Mouse (Mus musculus): ENCODE measurements around the gene Rag2.

Gene Rag2

DNA sequence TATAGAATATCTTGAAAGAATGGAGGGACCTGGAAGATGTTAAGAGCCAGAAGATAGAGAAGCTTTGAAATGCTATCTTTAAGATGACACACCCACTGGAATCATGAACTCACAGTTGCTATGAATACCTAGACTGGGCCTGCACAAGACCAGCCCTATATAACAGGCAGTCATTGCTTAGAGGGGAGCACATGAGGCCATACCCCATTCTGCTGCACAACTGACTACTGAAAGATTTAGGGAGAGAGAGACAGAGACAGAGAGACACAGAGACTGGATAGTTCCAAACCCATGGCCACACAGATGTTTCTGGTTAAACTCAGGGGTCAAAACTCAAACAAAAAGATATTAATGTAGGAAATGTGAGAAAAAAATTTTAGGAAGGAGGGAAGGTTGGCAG, 2.7 kb downstream of the Rag2 start:
- DNase-seq = no peak

DNA sequence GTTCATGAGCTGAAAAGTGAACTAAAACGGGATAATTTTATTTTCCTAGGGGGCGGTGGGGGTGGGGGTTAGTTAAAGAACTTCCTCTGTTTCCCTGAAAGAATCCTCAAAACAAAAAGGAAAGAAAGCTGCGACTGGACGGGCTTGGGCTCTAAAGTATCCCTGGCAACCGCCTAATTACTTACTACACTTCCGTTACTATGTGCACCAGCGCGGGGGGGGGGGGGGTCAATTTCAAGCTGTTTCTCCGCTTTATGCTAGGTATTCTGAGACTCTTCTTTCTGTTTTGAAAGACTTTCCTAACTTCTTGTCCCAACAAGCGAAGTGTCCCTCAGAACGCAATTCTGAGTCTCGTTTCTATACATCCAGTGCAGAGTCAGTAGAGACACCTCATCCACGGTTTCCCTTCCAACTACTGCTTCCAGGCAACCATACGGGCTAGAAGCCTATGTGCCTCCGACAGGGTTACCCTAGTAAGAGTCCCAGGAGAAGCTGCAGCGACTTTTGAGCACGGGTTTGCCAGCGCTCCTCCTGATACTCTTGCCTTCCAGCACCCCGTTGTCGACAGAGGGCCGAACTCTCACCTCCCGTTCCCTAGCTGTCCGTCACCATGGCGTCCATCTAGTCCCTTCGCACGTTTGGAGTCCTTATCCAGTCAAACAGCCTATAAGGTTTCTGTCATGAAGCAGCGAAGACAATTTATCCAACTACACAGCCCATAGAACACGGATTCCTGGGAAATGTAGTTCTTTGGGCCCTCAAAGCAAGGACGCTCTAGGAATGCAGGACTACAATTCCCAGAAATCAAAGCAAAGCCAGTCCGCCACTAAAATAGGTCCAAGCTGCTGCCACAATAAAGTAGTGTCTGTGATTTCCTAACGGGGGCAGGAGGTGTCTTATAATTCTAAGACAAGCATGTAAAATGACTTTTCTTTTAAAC, 4.0 kb downstream of the Rag2 start:
- DNase-seq = peak; percentile 93

DNA sequence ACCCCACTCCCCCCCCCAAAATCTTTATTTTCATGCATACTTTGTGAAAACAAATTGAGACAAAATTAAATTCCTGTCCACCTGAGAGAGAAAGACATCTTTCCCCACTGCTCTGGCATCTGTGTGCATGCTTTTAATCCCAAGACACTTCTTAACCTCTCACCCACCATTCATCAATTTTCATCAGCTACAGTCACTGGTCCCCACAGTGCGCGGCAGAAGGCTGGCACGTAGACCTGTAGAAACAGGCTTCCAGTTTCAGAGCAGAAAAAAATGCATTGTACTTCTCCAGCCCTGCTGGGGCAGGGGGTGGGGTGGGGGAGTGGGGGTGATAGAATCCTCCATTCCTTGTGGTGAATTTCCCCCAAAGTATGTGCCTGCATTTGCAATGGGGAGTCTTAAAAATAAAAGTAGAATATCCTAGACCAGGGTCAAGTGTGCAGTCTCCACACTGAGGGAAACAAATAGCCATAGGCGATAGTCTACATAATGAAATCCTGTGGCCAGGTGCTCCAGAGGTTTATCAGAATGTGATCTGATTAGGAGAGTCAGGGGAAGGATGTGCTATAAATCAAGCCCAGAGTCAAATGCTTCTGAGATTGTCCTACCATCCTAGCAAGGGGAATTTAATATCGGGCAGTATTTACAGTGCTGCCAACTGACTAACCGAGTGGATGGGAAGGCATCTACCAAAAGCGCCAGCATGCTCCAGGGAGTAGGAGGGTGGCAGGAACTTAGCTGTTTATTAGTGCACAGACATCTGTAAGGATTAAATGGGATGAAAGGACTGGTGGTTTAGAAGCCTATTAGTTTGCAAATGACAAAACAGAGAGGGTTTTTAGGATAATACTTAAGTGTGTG, 14.7 kb downstream of the Rag2 start:
- no peak for DNase-seq

DNA sequence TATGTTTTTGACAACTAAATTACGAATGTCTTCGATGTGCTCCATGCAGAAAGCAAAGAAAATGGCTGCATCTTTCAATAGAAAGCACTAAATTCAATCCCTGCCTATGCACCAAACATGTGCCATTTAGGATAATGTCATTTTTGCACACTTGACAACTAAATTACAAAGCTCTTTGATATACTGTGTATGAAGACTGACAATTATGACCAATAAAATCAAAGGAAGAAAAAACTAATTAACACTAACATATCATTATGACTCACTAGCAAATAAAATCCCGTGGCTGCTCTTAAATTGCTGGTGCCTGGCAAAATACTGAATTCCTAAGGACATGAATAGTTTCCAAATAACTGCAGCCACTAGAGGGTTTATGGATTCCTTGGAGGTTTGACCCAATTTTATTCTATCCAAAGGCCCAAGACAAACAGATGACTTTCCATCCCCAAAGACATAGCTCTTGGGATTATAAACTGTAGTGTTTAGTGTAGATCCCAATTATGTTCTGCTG, 15.4 kb downstream of the Rag2 start:
- no peak for DNase-seq

DNA sequence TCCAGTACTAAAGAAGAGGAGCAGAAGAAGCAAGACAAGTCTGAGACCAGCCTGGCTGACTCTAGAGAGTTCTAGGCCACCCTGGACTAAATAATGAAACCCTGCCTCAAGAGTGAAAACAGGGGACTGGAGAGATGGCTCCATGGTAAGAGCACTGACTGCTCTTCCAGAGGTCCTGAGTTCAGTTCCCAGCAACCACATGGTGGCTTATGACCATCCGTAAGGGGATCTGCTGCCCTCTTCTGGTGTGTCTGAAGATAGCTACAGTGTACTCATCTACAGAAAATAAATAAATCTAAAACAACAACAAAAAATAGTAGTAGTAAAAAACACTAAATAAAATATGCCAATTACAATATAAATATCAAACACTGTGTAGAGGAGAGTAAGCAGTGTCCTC, 21.3 kb downstream of the Rag2 start:
- no peak for DNase-seq

- DNase-seq = no peak
Measured at GRCm38 (mm10) chr2:101648361-101648760, 23.8 kb downstream of the Rag2 start.

DNA sequence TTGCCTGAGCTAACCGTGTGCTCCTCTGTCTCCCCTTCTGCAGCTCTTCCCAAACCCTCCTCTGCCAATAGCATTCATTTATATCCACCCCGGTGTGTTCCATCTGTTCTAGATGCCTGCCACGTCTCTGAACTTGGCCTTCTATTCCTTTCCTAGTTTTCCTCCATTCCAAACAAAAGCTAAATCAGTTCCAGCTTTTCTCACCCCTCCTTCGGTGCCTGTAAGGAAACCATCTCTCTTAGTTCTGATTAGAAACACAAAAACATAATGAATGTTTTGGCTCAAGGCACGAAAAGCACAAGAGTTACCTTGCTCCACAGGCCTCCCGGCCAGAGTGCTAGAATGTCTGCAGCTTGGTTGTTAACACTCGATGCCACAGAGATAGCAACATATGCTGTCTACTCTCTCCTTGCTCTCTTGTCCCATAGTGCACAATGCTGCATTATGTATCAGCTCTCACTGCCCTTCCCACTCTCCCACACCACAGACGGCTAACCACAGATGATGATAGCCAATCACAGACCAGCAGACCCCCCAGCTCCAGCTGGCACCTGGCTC, 24.7 kb downstream of the Rag2 start, which contains the start of the genes Rag1 and B230118H07Rik:
Gene Rag1 (minus strand): TSS at position 388 of the 558 bp plus-strand sequence.
Gene B230118H07Rik (minus strand): TSS at position 419 of the 558 bp plus-strand sequence.
- no peak for DNase-seq

- no peak for DNase-seq
Measured at GRCm38 (mm10) chr2:101650446-101650845, 25.9 kb downstream of the Rag2 start.

DNA sequence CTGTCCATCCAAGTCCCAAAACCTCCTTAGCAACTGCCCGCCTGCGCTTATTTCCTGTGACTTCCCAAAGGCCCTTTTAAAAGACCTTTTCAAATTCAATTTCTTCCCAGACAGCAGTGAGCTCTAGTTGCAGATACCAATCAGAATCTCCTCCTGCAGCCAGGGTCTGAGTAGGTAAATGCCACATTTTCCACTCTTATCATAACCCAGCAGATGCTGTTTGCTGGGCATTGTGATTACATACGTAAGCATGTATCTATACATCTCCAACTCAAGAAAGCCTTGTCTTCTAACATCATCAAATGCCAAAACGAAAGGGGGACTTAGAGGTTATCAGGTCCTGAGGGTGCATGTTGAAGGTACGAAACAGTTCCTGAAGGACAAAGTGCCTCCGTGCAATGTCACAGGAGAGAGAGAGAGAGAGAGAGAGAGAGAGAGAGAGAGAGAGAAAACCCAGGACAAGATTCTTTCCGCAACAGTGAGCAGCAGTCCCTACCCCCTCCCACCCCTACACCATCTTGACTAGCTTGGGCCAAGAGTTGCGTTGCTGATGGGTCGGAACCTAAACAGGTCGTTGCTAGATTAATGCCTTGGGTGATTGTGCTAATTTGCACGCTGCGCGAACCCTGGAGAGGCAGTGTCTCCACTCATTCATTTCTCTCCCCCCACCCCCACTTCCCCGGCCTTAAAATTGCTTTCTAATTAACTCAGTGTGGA, 27.8 kb downstream of the Rag2 start:
- DNase-seq = peak; percentile 3

- DNase-seq = peak; percentile 79
Measured at GRCm38 (mm10) chr2:101652921-101653597, 28.5 kb downstream of the Rag2 start.

GRCm38 (mm10) chr2:101660536-101660935, 36.0 kb downstream of the Rag2 start:
- DNase-seq = no peak

GRCm38 (mm10) chr2:101665058-101665702, 40.7 kb downstream of the Rag2 start:
- DNase-seq = peak; percentile 86

GRCm38 (mm10) chr2:101665703-101666092, 41.2 kb downstream of the Rag2 start:
- DNase-seq = no peak

DNA sequence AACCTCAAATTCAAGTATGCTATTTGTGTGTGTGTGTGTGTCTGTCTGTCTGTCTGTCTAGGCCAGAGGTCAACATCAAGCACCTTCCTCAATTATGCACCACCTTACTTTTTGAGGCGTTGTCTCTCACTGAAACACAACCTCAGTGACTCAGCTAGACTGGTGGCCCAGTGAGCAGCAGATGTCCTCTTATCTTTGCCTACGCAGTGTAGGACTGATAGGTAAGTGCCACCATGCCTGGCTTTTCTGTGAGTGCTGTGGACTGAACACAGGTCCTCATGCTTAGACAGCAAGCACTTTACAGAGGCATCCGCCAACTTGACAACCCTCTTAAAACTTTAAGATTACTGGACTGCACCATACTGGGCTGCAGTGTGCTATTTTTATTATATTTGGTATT, 44.2 kb downstream of the Rag2 start:
- no peak for DNase-seq

GRCm38 (mm10) chr2:101673547-101673946, 49.0 kb downstream of the Rag2 start:
- DNase-seq = no peak

DNA sequence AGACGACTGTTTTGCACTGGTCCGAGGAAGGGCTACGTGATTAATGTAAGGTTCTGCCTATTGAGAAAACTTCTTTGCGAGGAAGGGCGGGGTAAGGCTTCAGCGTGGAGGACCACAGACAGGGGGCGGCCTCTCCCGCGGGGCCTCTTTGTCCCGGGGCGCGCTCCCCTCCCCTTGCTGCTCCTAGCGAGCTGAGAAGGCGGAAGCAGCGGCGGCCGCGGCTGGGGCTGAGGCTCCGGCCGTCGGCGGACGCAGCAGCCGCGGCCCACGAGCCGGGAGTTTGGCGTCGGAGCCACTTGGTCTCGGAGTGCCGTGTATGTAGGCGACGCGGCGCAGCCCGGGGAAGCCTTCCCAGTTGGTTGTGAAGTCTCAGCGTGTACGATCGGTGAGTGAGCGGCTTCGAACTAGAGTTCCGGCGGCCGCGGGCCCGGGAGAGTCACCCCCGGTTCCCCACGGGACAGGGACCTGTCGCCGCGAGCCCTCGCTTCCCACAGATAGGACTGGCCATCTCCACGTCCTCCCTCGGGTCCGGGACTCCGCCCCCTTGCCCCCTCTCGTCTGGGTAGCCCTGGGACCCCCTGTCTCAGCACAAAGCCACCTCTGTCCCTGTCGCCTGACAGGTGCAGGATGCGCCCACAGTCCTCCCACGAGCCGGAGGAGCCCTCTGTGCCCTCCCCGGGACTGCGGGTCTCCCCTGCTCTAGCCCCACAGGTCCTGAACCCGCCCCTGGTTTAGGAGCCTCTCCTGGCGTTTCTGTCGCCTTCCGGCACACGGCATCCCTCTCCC, 53.9 kb downstream of the Rag2 start, which contains the start of gene Traf6:
Gene Traf6 (plus strand): TSS at position 194 of the 786 bp plus-strand sequence.
- peak; percentile 95 for DNase-seq

DNA sequence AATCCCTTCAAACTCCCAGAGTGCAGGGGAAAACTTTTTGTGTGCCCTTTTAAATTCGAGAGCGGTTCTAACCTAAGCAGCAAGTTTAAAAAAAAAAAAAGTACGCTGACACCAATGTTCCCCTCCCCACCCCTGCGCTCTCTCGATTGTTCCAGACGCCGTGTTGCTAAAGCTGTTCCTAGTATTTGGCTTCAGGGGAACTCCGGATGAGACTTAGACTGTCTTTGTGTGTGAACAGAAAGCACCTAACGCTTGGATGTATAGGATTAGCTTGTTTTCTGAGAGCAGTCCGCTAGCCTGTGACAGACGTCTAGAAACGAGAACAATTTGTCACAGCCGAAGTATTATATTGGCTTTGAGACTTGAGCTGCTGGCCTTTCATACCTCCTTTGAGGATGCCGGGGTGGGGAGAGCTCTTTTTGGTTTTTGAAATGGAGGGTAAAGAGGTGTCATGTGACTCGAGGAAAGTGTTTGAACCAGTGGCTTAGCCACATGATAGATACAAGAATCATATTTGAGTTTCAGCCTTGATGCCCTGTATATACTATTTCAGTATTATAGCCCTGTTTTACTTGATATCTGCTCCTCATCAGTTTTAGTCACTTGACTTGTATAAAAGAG, 54.8 kb downstream of the Rag2 start:
- DNase-seq = peak; percentile 36
